Mouse (Mus musculus) stomach, embryonic 16.5 days (tissue): ENCODE measurements around the gene Ero1lb. TPM values are rescaled to one million over a fixed set of nuclear protein-coding genes. Genes with fewer than 3 reads are reported as not detected.

Experiments
- ATAC-seq: fragments of 200-750 bp; cut with Nextera tagmentation; 2 replicates; pipeline ENCODE4 v1.8.0; 2017; ENCODE audit warnings: moderate number of reproducible peaks, moderate TSS enrichment; ENCODE audit not compliant: insufficient read depth, low FRiP score
- H3K27ac ChIP-seq: fragments of 300-500 bp; sonication (generic); 2 replicates; pipeline ENCODE4 v1.5.1; 2014; ENCODE audit warnings: low read length
- H3K27me3 ChIP-seq: fragments of 300-500 bp; sonication (generic); 2 replicates; pipeline ENCODE4 v1.6.1; 2014; ENCODE audit warnings: low read length, control low read depth, mixed read lengths; ENCODE audit not compliant: control insufficient read depth, insufficient read depth
- H3K36me3 ChIP-seq: fragments of 300-500 bp; sonication (generic); 2 replicates; pipeline ENCODE4 v1.6.1; 2014; ENCODE audit warnings: low read length; ENCODE audit not compliant: control insufficient read depth, insufficient read depth
- H3K4me1 ChIP-seq: fragments of 300-500 bp; sonication (generic); 2 replicates; pipeline ENCODE4 v1.6.1; 2014; ENCODE audit warnings: low read length, control low read depth, mixed read lengths; ENCODE audit not compliant: control insufficient read depth, insufficient read depth
- H3K4me2 ChIP-seq: fragments of 300-500 bp; sonication (generic); 2 replicates; pipeline ENCODE4 v1.6.1; 2014; ENCODE audit warnings: low read depth, low read length, mixed read lengths
- H3K4me3 ChIP-seq: fragments of 300-500 bp; sonication (generic); replicated peaks from 2 replicates; pipeline ENCODE4 v1.5.1; 2014; ENCODE audit warnings: mild to moderate bottlenecking, low read length
- H3K9ac ChIP-seq: fragments of 300-500 bp; sonication (generic); 2 replicates; pipeline ENCODE4 v1.6.1; 2014; ENCODE audit warnings: low read length
- H3K9me3 ChIP-seq: fragments of 300-500 bp; sonication (generic); replicated peaks from 2 replicates; pipeline ENCODE4 v1.6.1; 2016; ENCODE audit warnings: low read length, control low read depth; ENCODE audit not compliant: control insufficient read depth
- WGBS: fragments of 180-500 bp; shearing (Covaris S2); extraction: QIAGEN DNeasy Blood & Tissue Kit; methylation state at CpG from one replicate; pipeline ENCODE4 v1.1.7; 2014; 5-methylcytosine and 5-hydroxymethylcytosine counted together
- polyA plus RNA-seq: library from polyadenylated mRNA; unstranded; fragments of >200 nt; fragmentation: Nextera tagmentation; extraction: Ambion mirVana; gene quantifications from 2 replicates; pipeline ENCODE4 v1.2.1, GENCODE M21; 2015

Gene Ero1lb
- 16.3 and 17.0 TPM in 2 replicates for polyA plus RNA-seq

DNA sequence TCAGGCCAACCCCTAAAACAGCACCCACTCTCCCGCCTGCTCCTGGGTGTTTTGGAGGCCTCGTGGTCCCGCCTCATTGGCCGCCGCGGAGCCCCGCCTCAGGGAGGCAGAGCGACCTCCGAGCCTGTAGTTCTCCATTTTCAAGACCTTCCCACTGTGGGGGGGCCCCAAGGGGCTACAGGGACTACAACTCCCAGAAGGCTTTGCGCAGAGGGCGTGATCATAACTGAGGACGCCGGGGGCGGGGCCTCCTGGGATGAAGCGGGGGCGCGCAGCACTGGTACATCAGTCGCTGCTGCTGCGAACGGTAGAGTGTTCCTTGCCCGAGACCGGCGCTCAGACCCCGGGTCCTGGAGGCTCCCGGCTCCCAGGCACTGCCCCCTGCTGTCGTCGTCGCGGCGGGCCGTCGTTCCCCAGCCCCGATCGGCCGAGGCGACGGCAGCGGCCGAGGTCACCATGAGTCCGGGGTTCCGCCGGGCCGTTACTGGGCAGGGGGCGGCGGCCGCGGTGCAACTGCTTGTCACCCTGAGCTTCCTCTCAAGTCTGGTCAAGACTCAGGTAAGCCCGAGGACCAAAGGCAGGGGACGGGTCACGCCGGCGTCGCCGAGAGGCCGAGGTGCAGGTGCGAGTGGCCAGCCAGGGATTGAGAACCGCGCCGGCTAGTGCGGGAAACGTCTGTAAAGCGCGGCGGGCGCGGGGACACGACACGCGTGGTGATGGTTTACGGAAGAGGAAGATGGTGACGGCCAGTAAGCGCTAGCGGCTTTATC lies at the start of gene Ero1lb:
TSS of gene Ero1lb (plus strand) at position 254 of the 770 bp plus-strand sequence.
- under 1% methylated on average over 73 of the region's 73 CpGs for WGBS
- peak within 1 kb of the TSS; percentile 55; the same call in 1 of the 2 replicates for H3K27ac ChIP-seq
- peak within 1 kb of the TSS; percentile 78 for H3K4me3 ChIP-seq
- ATAC-seq, result peak; percentile 100
- peak within 1 kb of the TSS; percentile 94 for H3K4me2 ChIP-seq
- peaks cover 8% of the 10 kb centered on the region for H3K4me1 ChIP-seq
- H3K27me3 ChIP-seq, result no peaks in the 10 kb centered on the region
- H3K36me3 ChIP-seq, result no peaks in the 10 kb centered on the region
- H3K9me3 ChIP-seq, result no peaks in the 10 kb centered on the region
- peak within 1 kb of the TSS; percentile 80 for H3K9ac ChIP-seq

DNA sequence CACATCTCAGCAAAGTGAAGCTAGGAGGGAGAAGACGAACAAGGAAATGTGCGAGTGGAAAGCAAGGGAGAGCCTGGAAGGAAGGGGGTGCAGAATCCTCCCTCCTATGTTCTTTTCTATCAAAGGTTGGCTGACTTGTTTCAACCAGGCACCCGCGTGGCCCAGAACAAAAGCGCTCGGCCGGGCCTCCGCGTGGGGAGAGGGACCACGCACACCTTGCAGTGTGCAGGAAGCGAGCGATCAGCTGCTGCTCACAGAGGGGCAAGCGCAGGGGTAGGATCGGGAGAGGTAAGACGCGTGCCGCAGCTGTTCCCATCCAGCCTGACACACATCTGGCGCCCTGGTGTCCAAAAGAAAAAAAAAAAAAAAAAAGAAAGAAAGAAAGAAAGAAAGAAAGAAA lies 46.3 kb upstream of the Ero1lb start:
- H3K27ac ChIP-seq, result no peak overlapping the region
- H3K9ac ChIP-seq, result peak overlapping the region; percentile 81
- H3K4me3 ChIP-seq, result peak overlapping the region; percentile 61
- no peaks in the 10 kb centered on the region for H3K36me3 ChIP-seq
- peak overlapping the region; percentile 99 for H3K4me2 ChIP-seq
- no peak for ATAC-seq
- no peaks in the 10 kb centered on the region for H3K4me1 ChIP-seq
- H3K9me3 ChIP-seq, result no peaks in the 10 kb centered on the region
- 2% methylated on average over 18 of the region's 18 CpGs for WGBS
- H3K27me3 ChIP-seq, result peaks cover 6% of the 10 kb centered on the region; the same call in 1 of the 2 replicates

DNA sequence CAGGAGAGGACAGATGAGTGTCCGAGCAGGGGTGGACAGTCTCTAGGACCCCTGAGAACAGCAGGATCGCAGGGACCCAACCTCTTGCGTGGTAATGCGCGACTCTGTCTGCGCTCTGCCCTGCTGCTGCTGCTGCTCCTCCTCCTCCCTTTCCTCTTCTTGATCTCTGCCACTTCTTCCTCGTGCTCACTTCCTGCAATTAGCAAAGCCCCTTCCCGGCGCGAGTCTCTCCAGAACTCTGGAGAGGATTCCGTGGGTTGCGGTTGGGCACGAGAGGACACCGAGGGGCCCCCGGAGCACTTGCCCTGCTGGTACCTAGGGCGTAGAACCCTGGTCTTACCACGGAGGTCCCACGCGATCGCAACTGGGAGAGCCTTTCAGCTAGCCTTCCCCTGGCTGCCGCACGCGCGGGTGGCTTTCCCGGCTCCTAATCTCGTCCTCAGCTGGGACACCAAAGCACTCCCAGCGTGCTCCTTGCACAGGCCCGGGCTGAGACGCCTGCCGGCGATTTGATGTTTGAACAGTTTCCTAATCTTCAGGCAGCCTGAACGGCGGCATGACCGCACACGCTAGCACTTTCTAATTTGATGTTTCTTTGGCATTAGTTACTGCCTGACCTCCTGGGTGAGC lies 45.6 kb upstream of the Ero1lb start, which contains the start of gene Edaradd:
TSS of gene Edaradd (minus strand) at position 484 of the 630 bp plus-strand sequence.
- peak within 1 kb of the TSS; percentile 81 for H3K9ac ChIP-seq
- H3K36me3 ChIP-seq, result no peaks in the 10 kb centered on the region
- H3K4me1 ChIP-seq, result no peaks in the 10 kb centered on the region
- H3K27me3 ChIP-seq, result peaks cover 6% of the 10 kb centered on the region; the same call in 1 of the 2 replicates
- H3K4me2 ChIP-seq, result peak within 1 kb of the TSS; percentile 99
- peak within 1 kb of the TSS; percentile 92 for H3K27ac ChIP-seq
- H3K4me3 ChIP-seq, result peak within 1 kb of the TSS; percentile 61
- ATAC-seq, result peak; percentile 88
- no peaks in the 10 kb centered on the region for H3K9me3 ChIP-seq
- under 1% methylated on average over 35 of the region's 35 CpGs for WGBS

DNA sequence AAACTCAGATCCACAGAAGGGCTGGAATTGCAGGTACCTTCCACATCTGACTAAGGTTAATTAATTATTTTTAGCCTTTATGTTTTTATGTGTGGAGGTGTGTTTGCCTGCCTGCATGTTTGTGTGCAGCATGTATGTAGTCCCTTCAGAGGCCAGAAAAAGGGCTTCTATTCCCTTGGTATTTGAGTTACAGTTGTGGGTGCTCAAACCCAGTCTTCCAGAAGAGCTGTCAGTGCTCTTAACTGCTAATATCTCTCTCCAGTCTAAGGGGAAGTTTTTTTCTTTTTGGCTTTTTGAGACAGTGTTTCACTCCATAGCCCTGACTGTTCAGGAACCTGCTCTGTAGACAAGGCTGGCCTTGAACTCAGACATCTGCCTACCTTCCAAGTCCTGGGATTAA lies 43.3 kb upstream of the Ero1lb start:
- Histone ChIP-seq H3K36me3 (no peaks in the 10 kb centered on the region), H3K9me3 (no peaks in the 10 kb centered on the region), H3K4me3 (no peak overlapping the region), H3K4me1 (no peaks in the 10 kb centered on the region), H3K27me3 (peaks cover 6% of the 10 kb centered on the region; the same call in 1 of the 2 replicates), H3K4me2 (no peak overlapping the region), H3K9ac (no peak overlapping the region), H3K27ac (no peak overlapping the region)
- ATAC-seq, result no peak

DNA sequence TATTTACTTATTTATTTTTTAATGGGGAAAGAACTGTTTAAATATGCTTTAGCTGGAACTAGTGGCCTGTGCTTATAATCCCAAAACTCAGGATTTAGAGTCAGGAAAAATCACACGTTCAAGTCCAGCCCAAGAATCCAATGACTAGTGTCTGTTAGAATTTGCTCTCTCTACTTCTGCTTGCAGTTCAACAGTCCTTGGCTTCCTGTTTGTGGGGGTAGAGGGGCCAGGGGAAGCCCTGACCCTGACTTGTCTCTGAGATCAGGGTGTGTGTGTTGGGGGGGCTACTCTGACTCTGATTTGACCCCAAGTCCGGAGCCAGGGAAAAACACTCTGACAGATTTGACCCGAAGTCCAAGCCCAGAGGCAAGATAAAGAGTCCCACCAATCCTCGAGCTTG lies 40.0 kb upstream of the Ero1lb start:
- H3K27me3 ChIP-seq, result no peaks in the 10 kb centered on the region
- no peak overlapping the region for H3K27ac ChIP-seq
- H3K4me3 ChIP-seq, result no peak overlapping the region
- H3K9me3 ChIP-seq, result no peaks in the 10 kb centered on the region
- no peak overlapping the region for H3K9ac ChIP-seq
- WGBS, result 89% methylated on average over 4 of the region's 4 CpGs
- H3K4me2 ChIP-seq, result no peak overlapping the region
- no peak for ATAC-seq
- H3K36me3 ChIP-seq, result no peaks in the 10 kb centered on the region
- H3K4me1 ChIP-seq, result no peaks in the 10 kb centered on the region

DNA sequence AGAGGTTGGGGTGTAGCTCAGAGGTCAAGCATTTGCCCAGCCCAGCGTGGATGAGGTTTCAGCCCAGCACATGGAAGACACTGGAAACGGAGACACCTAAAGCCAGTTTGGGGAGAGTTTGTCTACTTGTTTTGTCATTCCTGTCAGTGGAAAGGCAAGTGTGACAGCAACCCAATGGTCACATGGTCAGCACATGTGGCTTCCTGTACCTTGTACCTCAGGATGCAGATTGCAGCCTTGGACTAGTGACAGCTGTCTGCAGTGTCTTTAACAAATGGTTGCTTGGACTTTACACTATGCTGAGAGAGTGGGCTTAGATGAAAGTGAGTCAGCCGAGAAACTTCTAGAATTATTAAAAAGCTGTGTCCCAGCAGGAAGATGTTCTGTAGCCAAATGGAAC lies 31.0 kb upstream of the Ero1lb start:
- 72% methylated on average over 3 of the region's 3 CpGs for WGBS
- H3K4me3 ChIP-seq, result no peak overlapping the region
- ATAC-seq, result no peak
- H3K36me3 ChIP-seq, result no peaks in the 10 kb centered on the region
- no peak overlapping the region for H3K4me2 ChIP-seq
- H3K27me3 ChIP-seq, result no peaks in the 10 kb centered on the region
- H3K27ac ChIP-seq, result no peak overlapping the region
- H3K9ac ChIP-seq, result no peak overlapping the region
- H3K4me1 ChIP-seq, result no peaks in the 10 kb centered on the region
- H3K9me3 ChIP-seq, result no peaks in the 10 kb centered on the region

DNA sequence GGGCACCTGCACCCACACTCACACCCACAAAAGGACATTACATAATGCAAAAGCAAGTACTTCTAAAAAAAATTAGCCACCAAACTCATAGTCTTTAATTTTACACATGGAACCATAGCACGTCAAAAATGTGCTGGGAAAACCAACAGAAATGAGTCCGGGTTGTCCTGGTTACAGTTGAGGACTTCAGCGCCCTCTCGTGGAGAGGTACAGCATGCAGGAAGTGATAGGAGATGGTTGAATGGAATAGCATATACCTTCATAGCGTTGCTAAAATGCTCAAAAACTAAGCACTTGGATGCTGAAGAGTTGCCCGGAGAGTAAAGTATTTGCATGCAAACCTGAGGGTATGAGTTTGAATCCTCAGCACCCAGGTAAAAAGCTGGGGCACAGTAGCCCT lies 27.7 kb upstream of the Ero1lb start:
- no peaks in the 10 kb centered on the region for H3K9me3 ChIP-seq
- no peak overlapping the region for H3K9ac ChIP-seq
- H3K27ac ChIP-seq, result no peak overlapping the region
- no peaks in the 10 kb centered on the region for H3K27me3 ChIP-seq
- no peaks in the 10 kb centered on the region for H3K36me3 ChIP-seq
- H3K4me1 ChIP-seq, result peaks cover 7% of the 10 kb centered on the region
- no peak overlapping the region for H3K4me3 ChIP-seq
- no peak for ATAC-seq
- WGBS, result 69% methylated on average over 6 of the region's 6 CpGs
- no peak overlapping the region for H3K4me2 ChIP-seq

DNA sequence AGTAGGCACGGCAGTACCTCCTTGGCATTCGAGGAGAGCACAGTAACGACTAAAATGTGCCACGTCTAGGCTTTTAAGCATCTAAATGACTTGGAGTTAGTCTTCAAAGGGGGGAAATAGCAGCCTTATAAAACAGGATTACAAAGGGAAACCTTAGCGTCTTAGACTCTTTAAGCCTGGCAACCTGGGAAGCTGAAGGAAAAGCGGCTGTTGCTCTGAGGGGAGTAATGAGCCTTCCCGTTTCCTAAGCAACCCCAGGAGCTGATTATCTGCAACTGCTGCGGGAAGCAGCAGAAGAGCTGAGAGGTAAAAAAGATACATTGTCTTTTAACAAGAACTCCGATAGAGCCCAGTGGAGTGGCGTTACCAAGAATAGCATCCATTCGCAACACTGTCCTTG lies 26.0 kb upstream of the Ero1lb start:
- H3K4me3 ChIP-seq, result no peak overlapping the region
- peaks cover 13% of the 10 kb centered on the region for H3K4me1 ChIP-seq
- H3K27me3 ChIP-seq, result no peaks in the 10 kb centered on the region

DNA sequence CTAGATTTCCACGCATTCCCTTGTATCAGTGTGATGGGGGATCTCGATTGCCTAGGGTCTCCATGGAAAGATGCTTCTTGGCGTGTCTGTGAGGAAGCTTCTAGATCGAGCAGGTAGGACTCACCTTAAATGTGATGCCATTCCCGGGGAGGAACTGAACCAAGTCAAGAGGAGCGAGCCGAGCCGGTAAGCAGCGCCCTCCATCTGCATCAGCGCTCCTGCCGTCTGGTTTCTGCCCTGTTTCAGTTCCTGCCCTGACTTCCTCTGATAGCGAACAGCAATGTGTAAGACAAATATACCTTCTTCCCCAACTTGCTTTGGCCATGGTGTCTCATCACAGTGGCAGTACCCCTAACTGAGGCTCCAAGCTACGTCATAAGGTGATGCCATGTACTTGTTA lies 25.6 kb upstream of the Ero1lb start:
- Histone ChIP-seq H3K4me2 (no peak overlapping the region), H3K9ac (no peak overlapping the region), H3K4me1 (peaks cover 13% of the 10 kb centered on the region), H3K27me3 (no peaks in the 10 kb centered on the region), H3K36me3 (no peaks in the 10 kb centered on the region), H3K9me3 (no peaks in the 10 kb centered on the region), H3K27ac (no peak overlapping the region), H3K4me3 (no peak overlapping the region)
- ATAC-seq, result no peak
- 68% methylated on average over 13 of the region's 13 CpGs for WGBS

More for the DNA sequence above, 26.0 kb upstream of the Ero1lb start:
- Histone ChIP-seq H3K9me3 (no peaks in the 10 kb centered on the region), H3K9ac (no peak overlapping the region), H3K36me3 (no peaks in the 10 kb centered on the region), H3K4me2 (no peak overlapping the region), H3K27ac (no peak overlapping the region)
- no peak for ATAC-seq
- WGBS, result 52% methylated on average over 11 of the region's 11 CpGs
